Mouse (Mus musculus): ENCODE measurements around the gene Hist1h2ab. TPM values are rescaled to one million over a fixed set of nuclear protein-coding genes. Genes with fewer than 3 reads are reported as not detected.
"Not testable (repeated sequence)": the region's sequence is repeated elsewhere in the genome, so short reads cannot be mapped to it uniquely, and the experiment has no call there.

Gene Hist1h2ab
- 59.9 and 73.2 TPM in 2 replicates for polyA plus RNA-seq (2016; fragmentation: Nextera tagmentation; extraction: Ambion mirVana)

GRCm38 (mm10) chr13:23750839-23751477, at the start of gene Hist1h2ab:
Gene Hist1h2ab, plus strand, starts transcription at chr13:23751126.
- not testable (repeated sequence) for H3K4me1 ChIP-seq; H3K36me3 ChIP-seq (replicated peaks); H3K27me3 ChIP-seq; H3K9me3 ChIP-seq
- under 1% methylated on average over 35 of the region's 47 CpGs for WGBS
- peak within 1 kb of the TSS; percentile 59 for H3K4me2 ChIP-seq
- peak within 1 kb of the TSS; percentile 47 for H3K4me3 ChIP-seq (replicated peaks)
- H3K9ac ChIP-seq, result peak within 1 kb of the TSS; percentile 56
- ATAC-seq (ENCODE audit: low FRiP score), result peak; percentile 64
- peak within 1 kb of the TSS; percentile 98 for H3K27ac ChIP-seq

GRCm38 (mm10) chr13:23702220-23702619, 48.7 kb upstream of the Hist1h2ab start:
- 89% methylated on average over 4 of the region's 4 CpGs for WGBS
- no peak for ATAC-seq (ENCODE audit: low FRiP score)

GRCm38 (mm10) chr13:23702801-23703200, 48.1 kb upstream of the Hist1h2ab start:
- 87% methylated on average over 2 of the region's 2 CpGs for WGBS

More at GRCm38 (mm10) chr13:23702220-23702619, 48.7 kb upstream of the Hist1h2ab start:
- no peak overlapping the region for H3K4me2 ChIP-seq
- H3K27ac ChIP-seq, result no peak overlapping the region
- H3K9me3 ChIP-seq, result no peaks in the 10 kb centered on the region
- H3K36me3 ChIP-seq (replicated peaks), result no peaks in the 10 kb centered on the region
- H3K9ac ChIP-seq, result no peak overlapping the region
- H3K4me1 ChIP-seq, result 0 out of 2 replicates have a peak, but pooled peaks cover 5% of the 10 kb centered on the region
- no peak overlapping the region for H3K4me3 ChIP-seq (replicated peaks)
- no peaks in the 10 kb centered on the region for H3K27me3 ChIP-seq

GRCm38 (mm10) chr13:23705751-23706356, 45.1 kb upstream of the Hist1h2ab start:
- no peak for ATAC-seq (ENCODE audit: low FRiP score)
- Histone ChIP-seq H3K27ac (no peak overlapping the region), H3K9me3 (no peaks in the 10 kb centered on the region), H3K36me3 (replicated peaks) (no peaks in the 10 kb centered on the region), H3K4me3 (replicated peaks) (no peak overlapping the region), H3K27me3 (peaks cover 7% of the 10 kb centered on the region; the same call in 1 of the 2 replicates), H3K4me1 (peaks cover 13% of the 10 kb centered on the region), H3K4me2 (no peak overlapping the region), H3K9ac (no peak overlapping the region)
- WGBS, result 91% methylated on average over 7 of the region's 7 CpGs

More at GRCm38 (mm10) chr13:23702801-23703200, 48.1 kb upstream of the Hist1h2ab start:
- not testable (repeated sequence) for H3K36me3 ChIP-seq (replicated peaks); H3K9ac ChIP-seq; H3K27ac ChIP-seq; H3K4me1 ChIP-seq; ATAC-seq (ENCODE audit: low FRiP score); H3K4me3 ChIP-seq (replicated peaks); H3K27me3 ChIP-seq; H3K9me3 ChIP-seq; H3K4me2 ChIP-seq

- Histone ChIP-seq H3K4me3 (replicated peaks) (no peak overlapping the region), H3K9me3 (no peaks in the 10 kb centered on the region)
Observed at GRCm38 (mm10) chr13:23706771-23707170, 44.2 kb upstream of the Hist1h2ab start.

GRCm38 (mm10) chr13:23708041-23708440, 42.9 kb upstream of the Hist1h2ab start:
- H3K4me3 ChIP-seq (replicated peaks), result no peak overlapping the region
- peaks cover 13% of the 10 kb centered on the region for H3K4me1 ChIP-seq
- no peaks in the 10 kb centered on the region for H3K9me3 ChIP-seq
- no peak overlapping the region for H3K9ac ChIP-seq
- no peak overlapping the region for H3K27ac ChIP-seq
- peaks cover 7% of the 10 kb centered on the region; the same call in 1 of the 2 replicates for H3K27me3 ChIP-seq
- no peak for ATAC-seq (ENCODE audit: low FRiP score)
- H3K4me2 ChIP-seq, result no peak overlapping the region
- no peaks in the 10 kb centered on the region for H3K36me3 ChIP-seq (replicated peaks)
- WGBS, result 85% methylated on average over 4 of the region's 4 CpGs

More at GRCm38 (mm10) chr13:23706771-23707170, 44.2 kb upstream of the Hist1h2ab start:
- Histone ChIP-seq H3K4me1 (peaks cover 13% of the 10 kb centered on the region), H3K9ac (no peak overlapping the region), H3K27ac (no peak overlapping the region), H3K27me3 (peaks cover 7% of the 10 kb centered on the region; the same call in 1 of the 2 replicates), H3K36me3 (replicated peaks) (no peaks in the 10 kb centered on the region), H3K4me2 (no peak overlapping the region)
- ATAC-seq (ENCODE audit: low FRiP score), result no peak
- 93% methylated on average over 12 of the region's 12 CpGs for WGBS

GRCm38 (mm10) chr13:23708654-23709053, 42.3 kb upstream of the Hist1h2ab start:
- ATAC-seq (ENCODE audit: low FRiP score), result no peak
- 85% methylated on average over 4 of the region's 4 CpGs for WGBS
- peaks cover 7% of the 10 kb centered on the region; the same call in 1 of the 2 replicates for H3K27me3 ChIP-seq
- H3K9ac ChIP-seq, result no peak overlapping the region
- no peak overlapping the region for H3K4me3 ChIP-seq (replicated peaks)
- no peaks in the 10 kb centered on the region for H3K9me3 ChIP-seq
- no peaks in the 10 kb centered on the region for H3K36me3 ChIP-seq (replicated peaks)
- H3K4me2 ChIP-seq, result no peak overlapping the region
- H3K4me1 ChIP-seq, result peaks cover 13% of the 10 kb centered on the region
- no peak overlapping the region for H3K27ac ChIP-seq

- Histone ChIP-seq H3K36me3 (replicated peaks) (no peaks in the 10 kb centered on the region), H3K4me1 (peaks cover 13% of the 10 kb centered on the region), H3K27me3 (peaks cover 7% of the 10 kb centered on the region; the same call in 1 of the 2 replicates), H3K9me3 (no peaks in the 10 kb centered on the region), H3K4me3 (replicated peaks) (peak overlapping the region; percentile 28), H3K27ac (no peak overlapping the region), H3K9ac (peak overlapping the region; percentile 33), H3K4me2 (peak overlapping the region; percentile 52)
- 0 out of 2 replicates have a peak, but pooled peaks have one; percentile 6 for ATAC-seq (ENCODE audit: low FRiP score)
- 18% methylated on average over 15 of the region's 15 CpGs for WGBS
Observed at GRCm38 (mm10) chr13:23709714-23710373, 41.1 kb upstream of the Hist1h2ab start.

GRCm38 (mm10) chr13:23710374-23711089, 40.4 kb upstream of the Hist1h2ab start, which contains the start of gene Hfe:
Gene Hfe, minus strand, starts transcription at chr13:23710854.
- H3K27me3 ChIP-seq, result peaks cover 7% of the 10 kb centered on the region; the same call in 1 of the 2 replicates
- H3K9me3 ChIP-seq, result no peaks in the 10 kb centered on the region
- H3K36me3 ChIP-seq (replicated peaks), result no peaks in the 10 kb centered on the region
- 0 out of 2 replicates have a peak, but pooled peaks have one; percentile 53 for ATAC-seq (ENCODE audit: low FRiP score)
- peak within 1 kb of the TSS; percentile 52 for H3K4me2 ChIP-seq
- H3K4me1 ChIP-seq, result peaks cover 13% of the 10 kb centered on the region
- WGBS, result 6% methylated on average over 17 of the region's 17 CpGs
- H3K4me3 ChIP-seq (replicated peaks), result peak within 1 kb of the TSS; percentile 28
- H3K27ac ChIP-seq, result no peak within 1 kb of the TSS
- peak within 1 kb of the TSS; percentile 33 for H3K9ac ChIP-seq

GRCm38 (mm10) chr13:23716261-23717042, 34.5 kb upstream of the Hist1h2ab start:
- no peaks in the 10 kb centered on the region for H3K36me3 ChIP-seq (replicated peaks)
- no peak overlapping the region for H3K9ac ChIP-seq
- H3K27ac ChIP-seq, result no peak overlapping the region
- WGBS, result 86% methylated on average over 5 of the region's 5 CpGs
- no peak overlapping the region for H3K4me2 ChIP-seq
- H3K27me3 ChIP-seq, result no peaks in the 10 kb centered on the region
- H3K9me3 ChIP-seq, result no peaks in the 10 kb centered on the region
- H3K4me1 ChIP-seq, result no peaks in the 10 kb centered on the region
- ATAC-seq (ENCODE audit: low FRiP score), result no peak
- H3K4me3 ChIP-seq (replicated peaks), result no peak overlapping the region

- Histone ChIP-seq H3K4me3 (replicated peaks) (no peak overlapping the region), H3K4me1 (no peaks in the 10 kb centered on the region), H3K9me3 (no peaks in the 10 kb centered on the region), H3K36me3 (replicated peaks) (no peaks in the 10 kb centered on the region), H3K4me2 (no peak overlapping the region), H3K27me3 (no peaks in the 10 kb centered on the region), H3K27ac (no peak overlapping the region), H3K9ac (no peak overlapping the region)
- no peak for ATAC-seq (ENCODE audit: low FRiP score)
- WGBS, result 64% methylated on average over 11 of the region's 11 CpGs
Observed at GRCm38 (mm10) chr13:23717176-23717575, 33.8 kb upstream of the Hist1h2ab start.
